Mouse (Mus musculus) cerebellum, adult 18-20 months (tissue): ENCODE measurements at regions not wholly inside any gene's neighbourhood (a gene's known extent, or its start where the extent isn't known, plus 50 kb on each side); places are given as distances from the start of the nearest gene placed in this dataset.

Experiments
- DNase-seq, 2 experiments: peaks; one replicate each; pipeline ENCODE4 v3.0.0; 2021

DNA sequence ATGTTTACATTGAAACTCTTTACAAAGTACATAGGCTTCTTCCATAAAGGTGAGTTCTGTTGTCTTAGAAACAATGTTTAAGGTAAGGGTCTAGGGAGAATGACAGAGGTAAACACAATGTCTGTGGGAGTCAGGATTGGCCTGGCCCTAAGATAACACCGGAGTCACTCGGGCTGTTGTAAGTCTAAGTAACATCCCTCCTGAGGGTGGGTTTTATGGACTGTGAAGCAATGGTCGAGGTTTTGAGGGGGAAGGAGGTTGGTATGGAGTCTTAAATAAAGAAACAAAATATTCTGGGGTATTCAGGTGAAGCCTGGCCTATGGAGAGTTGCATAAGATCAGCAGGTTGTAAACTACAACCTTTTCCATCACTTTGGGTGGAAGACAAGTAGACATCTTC lies 101.5 kb downstream of the Qrsl1 start:
- DNase-seq = no peak

- DNase-seq = no peak
Measured at GRCm38 (mm10) chr10:43815291-43815690, 86.3 kb downstream of the Qrsl1 start.

GRCm38 (mm10) chr10:43817522-43818198 lies 83.9 kb downstream of the Qrsl1 start:
- no peak for DNase-seq

- DNase-seq = no peak
Measured at GRCm38 (mm10) chr10:43818623-43819022, 82.9 kb downstream of the Qrsl1 start.

DNA sequence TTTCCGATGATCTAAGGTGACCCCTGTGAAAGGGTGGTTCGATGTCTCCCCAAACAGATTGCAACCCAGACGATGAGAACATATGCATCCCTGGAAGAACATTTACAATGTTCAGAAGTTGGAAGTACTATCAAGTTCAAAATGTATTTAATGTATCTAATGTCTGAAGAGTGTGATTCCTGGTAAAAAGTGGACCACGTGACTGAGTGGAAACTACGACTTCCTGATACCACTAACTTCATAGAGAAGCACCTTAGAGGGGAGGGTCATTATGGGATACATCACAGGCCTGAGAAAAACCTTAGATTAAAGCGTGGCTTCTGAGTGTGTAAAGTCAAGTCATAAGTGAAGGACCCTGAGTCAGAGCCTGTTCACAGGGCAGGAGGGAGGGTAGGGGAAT lies 82.1 kb downstream of the Qrsl1 start:
- DNase-seq = no peak

GRCm38 (mm10) chr10:43822615-43823014 lies 78.9 kb downstream of the Qrsl1 start:
- DNase-seq = no peak

DNA sequence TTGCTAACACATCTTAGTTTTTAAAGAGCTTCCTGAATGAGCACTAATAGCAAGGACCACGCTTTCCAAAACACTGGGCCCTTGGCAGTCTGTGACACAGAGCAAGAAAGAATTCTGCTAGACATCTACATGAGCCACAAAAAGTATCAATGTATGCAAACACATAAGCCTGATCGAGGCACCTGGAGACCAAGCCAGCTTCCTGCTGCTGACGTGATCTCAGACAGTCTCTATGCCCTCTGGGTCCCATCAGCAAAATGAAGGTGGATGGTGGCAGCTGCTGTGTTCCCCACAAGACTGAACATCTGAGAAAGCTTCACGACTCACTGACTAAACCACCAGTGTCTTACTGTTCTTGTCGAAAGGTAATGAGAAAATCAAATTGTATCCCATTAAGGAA lies 77.5 kb downstream of the Qrsl1 start:
- DNase-seq = no peak
